Mouse (Mus musculus): Measurements from ENCODE around the gene Galnt4.

Gene Galnt4

GRCm38 (mm10) chr10:99107964-99108363 is at the start of gene Galnt4:
Gene Galnt4 (plus strand): TSS chr10:99108159.
- peak; percentile 87 to 95 for DNase-seq (ENCODE audit: inconsistent age in 2 of 2, low spot score in 1 of 2)

- no peak for DNase-seq (ENCODE audit: inconsistent age in 2 of 2, low spot score in 1 of 2)
Measured at GRCm38 (mm10) chr10:99060588-99060987, 47.4 kb upstream of the Galnt4 start.

GRCm38 (mm10) chr10:99061418-99061817 is 46.5 kb upstream of the Galnt4 start:
- no peak for DNase-seq (ENCODE audit: inconsistent age in 2 of 2, low spot score in 1 of 2)

GRCm38 (mm10) chr10:99062546-99062945 is 45.4 kb upstream of the Galnt4 start:
- DNase-seq (ENCODE audit: inconsistent age in 2 of 2, low spot score in 1 of 2), result peak in 1 of 2 experiments; percentile 50

GRCm38 (mm10) chr10:99076113-99076895 is 31.7 kb upstream of the Galnt4 start:
- DNase-seq (ENCODE audit: inconsistent age in 2 of 2, low spot score in 1 of 2), result no peak

- DNase-seq (ENCODE audit: inconsistent age in 2 of 2, low spot score in 1 of 2), result no peak
Measured at GRCm38 (mm10) chr10:99078621-99079020, 29.3 kb upstream of the Galnt4 start.

- DNase-seq (ENCODE audit: inconsistent age in 2 of 2, low spot score in 1 of 2), result no peak
Measured at GRCm38 (mm10) chr10:99081569-99081990, 26.4 kb upstream of the Galnt4 start.

- peak; percentile 52 to 85 for DNase-seq (ENCODE audit: inconsistent age in 2 of 2, low spot score in 1 of 2)
Measured at GRCm38 (mm10) chr10:99083431-99084003, 24.4 kb upstream of the Galnt4 start.

GRCm38 (mm10) chr10:99084397-99085239 is 23.3 kb upstream of the Galnt4 start:
- DNase-seq (ENCODE audit: inconsistent age in 2 of 2, low spot score in 1 of 2), result peak; percentile 78 to 94

GRCm38 (mm10) chr10:99085240-99085587 is 22.7 kb upstream of the Galnt4 start:
- DNase-seq (ENCODE audit: inconsistent age in 2 of 2, low spot score in 1 of 2), result no peak

GRCm38 (mm10) chr10:99086029-99086428 is 21.9 kb upstream of the Galnt4 start:
- DNase-seq (ENCODE audit: inconsistent age in 2 of 2, low spot score in 1 of 2), result no peak

- DNase-seq (ENCODE audit: inconsistent age in 2 of 2, low spot score in 1 of 2), result no peak
Measured at GRCm38 (mm10) chr10:99089906-99090305, 18.1 kb upstream of the Galnt4 start.

GRCm38 (mm10) chr10:99093364-99093763 is 14.6 kb upstream of the Galnt4 start:
- no peak for DNase-seq (ENCODE audit: inconsistent age in 2 of 2, low spot score in 1 of 2)

- no peak for DNase-seq (ENCODE audit: inconsistent age in 2 of 2, low spot score in 1 of 2)
Measured at GRCm38 (mm10) chr10:99095114-99095513, 12.8 kb upstream of the Galnt4 start.

GRCm38 (mm10) chr10:99097374-99097773 is 10.6 kb upstream of the Galnt4 start:
- DNase-seq (ENCODE audit: inconsistent age in 2 of 2, low spot score in 1 of 2), result peak; percentile 42 to 82

- no peak for DNase-seq (ENCODE audit: inconsistent age in 2 of 2, low spot score in 1 of 2)
Measured at GRCm38 (mm10) chr10:99105522-99105921, 2.4 kb upstream of the Galnt4 start.

GRCm38 (mm10) chr10:99106311-99106702 is 1.7 kb upstream of the Galnt4 start:
- DNase-seq (ENCODE audit: inconsistent age in 2 of 2, low spot score in 1 of 2), result peak in 1 of 2 experiments; percentile 31

- DNase-seq (ENCODE audit: inconsistent age in 2 of 2, low spot score in 1 of 2), result peak; percentile 86 to 96
Measured at GRCm38 (mm10) chr10:99106703-99107631, 992 bp upstream of the Galnt4 start, which contains the start of gene Poc1b. Gene Poc1b (plus strand): TSS chr10:99107036.

- DNase-seq (ENCODE audit: inconsistent age in 2 of 2, low spot score in 1 of 2), result no peak
Measured at GRCm38 (mm10) chr10:99108431-99108982, 548 bp downstream of the Galnt4 start.

GRCm38 (mm10) chr10:99113533-99113932 is 5.6 kb downstream of the Galnt4 start:
- DNase-seq (ENCODE audit: inconsistent age in 2 of 2, low spot score in 1 of 2), result no peak
